Mouse (Mus musculus) lung, postnatal 25 days (tissue): ENCODE measurements around the gene Ubr1.

Experiments used
- DNase-seq: peaks from one replicate; pipeline ENCODE4 v3.0.0; 2022; ENCODE audit warnings: low spot score

Gene Ubr1

GRCm38 (mm10) chr2:120853151-120853550 lies 117.4 kb downstream of the Ubr1 start:
- no peak for DNase-seq

- DNase-seq = no peak
Observed at GRCm38 (mm10) chr2:120852626-120853025, 117.9 kb downstream of the Ubr1 start.

- peak; percentile 97 for DNase-seq
Observed at GRCm38 (mm10) chr2:120850424-120851082, 120.0 kb downstream of the Ubr1 start, which contains the start of gene Ttbk2. Gene Ttbk2, minus strand, starts transcription at chr2:120850604.

GRCm38 (mm10) chr2:120849449-120850423 lies 120.8 kb downstream of the Ubr1 start, which contains the start of gene Cdan1:
Gene Cdan1, minus strand, starts transcription at chr2:120850128.
- peak; percentile 21 for DNase-seq

GRCm38 (mm10) chr2:120845280-120845679 lies 125.2 kb downstream of the Ubr1 start:
- DNase-seq = no peak

- DNase-seq = no peak
Observed at GRCm38 (mm10) chr2:120843990-120844389, 126.5 kb downstream of the Ubr1 start.

GRCm38 (mm10) chr2:120841211-120841610 lies 129.3 kb downstream of the Ubr1 start:
- DNase-seq = no peak

GRCm38 (mm10) chr2:120835167-120835566 lies 135.3 kb downstream of the Ubr1 start:
- no peak for DNase-seq

- no peak for DNase-seq
Observed at GRCm38 (mm10) chr2:120826936-120827638, 143.4 kb downstream of the Ubr1 start.
